Mouse (Mus musculus) megakaryocyte-erythroid progenitor cell, adult 5-6 weeks (primary cell): ENCODE measurements at regions not wholly inside any gene's neighbourhood (a gene's known extent, or its start where the extent isn't known, plus 50 kb on each side); places are given as distances from the start of the nearest gene placed in this dataset.
"Not testable (repeated sequence)": the region's sequence is repeated elsewhere in the genome, so short reads cannot be mapped to it uniquely, and the experiment has no call there.

Experiments
- ATAC-seq: replicated peaks from 2 replicates; pipeline ENCODE4 v1.8.0; 2016; ENCODE audit warnings: mild to moderate bottlenecking, inconsistent platforms; ENCODE audit not compliant: severe bottlenecking, poor library complexity, low FRiP score, low TSS enrichment

DNA sequence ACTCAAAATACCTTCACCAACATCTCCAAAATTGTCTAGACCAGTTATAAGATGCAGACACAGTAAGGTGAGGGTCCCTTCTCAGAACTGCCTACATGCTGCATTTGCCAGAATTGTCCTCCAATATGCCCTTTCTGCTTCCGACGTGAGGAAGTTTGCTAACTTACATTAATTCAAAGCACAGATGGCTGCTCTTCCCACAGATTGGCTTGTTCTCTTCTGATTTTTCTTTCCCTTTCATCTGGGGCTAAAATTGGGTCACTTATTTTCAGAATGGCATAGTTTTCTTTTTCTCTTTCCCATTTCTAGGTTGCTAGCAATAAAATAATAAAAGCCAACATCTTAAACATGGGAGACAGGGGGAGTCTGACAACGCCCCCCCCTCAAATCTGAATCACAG, 778.8 kb downstream of the Rab28 start:
- no peak for ATAC-seq

DNA sequence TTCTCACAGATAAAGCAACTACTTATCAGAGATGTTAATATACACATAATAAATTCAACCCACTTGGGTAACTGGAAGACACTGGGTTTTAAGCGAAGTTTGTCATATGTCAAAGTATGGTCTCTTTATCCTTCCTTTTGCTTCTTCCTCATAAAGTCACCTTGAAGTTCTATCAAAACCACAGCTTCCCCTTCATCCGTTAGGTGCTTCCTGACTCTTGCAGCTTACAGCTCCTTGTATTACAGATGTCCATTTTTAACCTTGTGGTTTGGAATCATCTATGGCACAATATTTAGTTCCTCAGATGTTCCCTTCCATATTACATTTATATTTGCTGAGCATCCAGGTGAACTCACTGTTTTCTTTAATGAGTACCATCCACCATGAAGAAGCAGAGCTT, 787.0 kb downstream of the Rab28 start:
- no peak for ATAC-seq

DNA sequence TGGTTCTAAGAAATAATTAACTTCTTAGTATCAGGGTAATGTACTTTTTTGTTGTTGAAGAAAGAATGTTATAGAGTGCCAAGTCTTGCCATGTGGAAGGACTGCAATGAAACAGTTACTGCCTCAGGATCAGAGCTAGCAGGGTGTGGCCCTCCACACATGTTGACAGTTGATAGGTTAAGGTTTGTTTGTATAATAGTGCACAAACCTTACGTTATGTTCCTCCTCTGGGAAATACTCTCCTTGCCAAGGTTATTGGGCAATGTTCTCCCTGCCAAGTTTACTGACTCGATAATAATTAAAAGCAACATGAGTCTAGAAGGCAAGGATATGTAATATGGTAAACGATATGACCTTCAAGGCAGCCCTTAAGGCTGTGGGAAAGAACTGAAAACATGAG, 799.2 kb downstream of the Rab28 start:
- ATAC-seq: no peak

DNA sequence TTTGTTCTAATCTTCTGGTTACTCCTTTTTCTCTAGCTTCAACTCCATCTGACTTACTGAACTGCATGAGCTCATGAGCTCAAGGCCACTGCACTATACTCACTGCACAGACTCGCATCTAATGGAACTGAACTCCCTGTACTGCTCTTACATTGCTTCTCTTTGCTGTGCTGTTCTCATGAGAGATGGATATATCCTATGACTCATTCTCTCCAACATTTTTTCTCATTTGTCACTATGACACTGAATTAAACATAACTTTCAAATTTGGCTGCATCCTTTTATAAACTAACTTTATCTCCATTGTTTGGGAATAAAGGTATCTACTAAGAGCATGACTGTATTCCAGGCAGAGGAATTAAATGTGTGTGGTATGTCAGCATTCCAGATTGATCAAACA, 806.2 kb downstream of the Rab28 start:
- ATAC-seq: no peak

DNA sequence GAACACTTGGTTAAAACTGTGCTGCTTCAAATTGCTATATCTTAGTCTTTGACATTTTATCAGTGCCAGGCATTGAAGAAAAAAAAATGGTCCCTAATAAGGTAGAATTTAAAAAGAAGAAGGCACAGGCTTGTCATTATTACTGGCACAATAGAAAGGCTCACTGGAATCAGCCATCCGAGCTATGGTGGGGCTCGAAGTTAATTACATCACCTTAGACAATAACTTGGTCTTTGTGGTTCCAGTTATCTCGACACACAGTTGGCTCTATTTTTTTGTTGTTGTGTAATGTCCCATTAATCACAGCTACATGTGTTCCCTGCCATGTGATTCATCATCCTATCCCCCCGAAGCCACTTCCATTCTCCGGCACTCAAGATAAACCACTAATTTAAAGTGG, 825.1 kb downstream of the Rab28 start:
- ATAC-seq: no peak

DNA sequence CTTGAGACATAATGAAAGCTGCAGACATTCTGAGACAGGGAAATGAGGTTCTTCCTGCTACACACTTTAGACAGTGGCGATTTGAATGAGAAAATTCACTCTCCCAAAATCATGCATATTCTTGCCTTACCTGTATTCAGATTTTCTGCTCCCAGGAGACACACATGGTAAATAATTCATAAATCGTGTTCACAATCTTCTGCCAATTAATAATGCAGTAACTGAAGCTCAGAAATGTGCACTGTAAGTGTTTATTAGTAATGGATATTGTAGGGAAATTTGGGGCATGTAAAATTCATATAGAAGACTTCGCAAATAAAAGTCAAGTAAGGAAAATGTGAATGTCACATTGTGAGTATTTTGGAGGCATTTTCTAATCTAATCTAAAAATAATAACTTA, 830.2 kb downstream of the Rab28 start:
- no peak for ATAC-seq

DNA sequence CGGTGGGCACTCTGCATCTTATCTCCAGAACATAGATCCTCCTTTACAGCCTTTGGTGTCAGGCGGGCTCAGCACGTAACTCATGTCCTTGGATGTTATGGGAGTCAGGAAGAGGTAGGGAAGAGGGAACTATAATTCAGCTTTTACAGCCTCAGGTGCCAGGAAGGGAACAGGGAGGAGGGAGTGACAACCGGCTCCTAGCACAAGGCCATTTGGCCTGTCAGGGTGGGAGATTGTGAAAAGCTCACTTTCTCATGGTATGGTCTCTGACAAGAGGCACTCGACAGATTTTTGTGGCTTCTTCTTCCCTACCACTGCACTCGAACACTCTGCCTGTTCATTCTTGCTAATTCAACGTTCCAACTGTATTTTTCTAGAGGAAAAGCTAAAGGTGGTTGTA, 845.6 kb downstream of the Rab28 start:
- not testable (repeated sequence) for ATAC-seq
